Mouse (Mus musculus) lung, postnatal 14 days (tissue): ENCODE measurements at regions not wholly inside any gene's neighbourhood (a gene's known extent, or its start where the extent isn't known, plus 50 kb on each side); places are given as distances from the start of the nearest gene placed in this dataset.
"Not testable (repeated sequence)": the region's sequence is repeated elsewhere in the genome, so short reads cannot be mapped to it uniquely, and the experiment has no call there.

Source experiments
- DNase-seq: peaks from one replicate; pipeline ENCODE4 v3.0.0; 2021

- DNase-seq: no peak
Observed at GRCm38 (mm10) chr10:46100837-46101236, 523.2 kb downstream of the Hace1 start.

GRCm38 (mm10) chr10:46108810-46109209, 531.2 kb downstream of the Hace1 start:
- no peak for DNase-seq

GRCm38 (mm10) chr10:46114631-46115130, 537.1 kb downstream of the Hace1 start:
- no peak for DNase-seq

- DNase-seq: not testable (repeated sequence)
Observed at GRCm38 (mm10) chr10:46122409-46122808, 544.8 kb downstream of the Hace1 start.

- no peak for DNase-seq
Observed at GRCm38 (mm10) chr10:46123795-46124194, 546.2 kb downstream of the Hace1 start.

- no peak for DNase-seq
Observed at GRCm38 (mm10) chr10:46135120-46135748, 557.6 kb downstream of the Hace1 start.

GRCm38 (mm10) chr10:46174035-46174434, 596.4 kb downstream of the Hace1 start:
- DNase-seq: no peak

GRCm38 (mm10) chr10:46185763-46186458, 608.3 kb downstream of the Hace1 start:
- no peak for DNase-seq

- no peak for DNase-seq
Observed at GRCm38 (mm10) chr10:46194143-46194542, 616.5 kb downstream of the Hace1 start.

- DNase-seq: no peak
Observed at GRCm38 (mm10) chr10:46226837-46227402, 649.3 kb downstream of the Hace1 start.

GRCm38 (mm10) chr10:46229608-46230007, 652.0 kb downstream of the Hace1 start:
- no peak for DNase-seq

- no peak for DNase-seq
Observed at GRCm38 (mm10) chr10:46235581-46235980, 658.0 kb downstream of the Hace1 start.

GRCm38 (mm10) chr10:46255575-46255974, 677.9 kb downstream of the Hace1 start:
- no peak for DNase-seq

GRCm38 (mm10) chr10:46269710-46270109, 692.1 kb downstream of the Hace1 start:
- DNase-seq: no peak

GRCm38 (mm10) chr10:46273846-46274245, 696.2 kb downstream of the Hace1 start:
- no peak for DNase-seq

- no peak for DNase-seq
Observed at GRCm38 (mm10) chr10:46294290-46294689, 716.7 kb downstream of the Hace1 start.

- no peak for DNase-seq
Observed at GRCm38 (mm10) chr10:46298352-46298751, 720.7 kb downstream of the Hace1 start.

GRCm38 (mm10) chr10:46299521-46299920, 721.9 kb downstream of the Hace1 start:
- no peak for DNase-seq

GRCm38 (mm10) chr10:46320328-46321038, 742.9 kb downstream of the Hace1 start:
- DNase-seq: no peak

GRCm38 (mm10) chr10:46321040-46321439, 743.4 kb downstream of the Hace1 start:
- DNase-seq: no peak

- no peak for DNase-seq
Observed at GRCm38 (mm10) chr10:46329052-46329451, 751.4 kb downstream of the Hace1 start.

- DNase-seq: no peak
Observed at GRCm38 (mm10) chr10:46331599-46332283, 754.1 kb downstream of the Hace1 start.

GRCm38 (mm10) chr10:46333231-46333630, 755.6 kb downstream of the Hace1 start:
- DNase-seq: no peak
